Mouse (Mus musculus) CH12.LX (cell line): Measurements from ENCODE around the gene Foxk1. TPM values are rescaled to one million over a fixed set of nuclear protein-coding genes. Genes with fewer than 3 reads are reported as not detected.

Experiments used
- DNase-seq: peaks from one replicate; pipeline ENCODE4 v3.0.0-alpha.2; 2013; ENCODE audit errors: extremely low read depth
- H3K27ac ChIP-seq: 2 replicates; pipeline ENCODE4 v1.5.1; 2012; ENCODE audit warnings: low read depth, mild to moderate bottlenecking, control low read depth, moderate library complexity; ENCODE audit not compliant: insufficient read depth
- H3K27me3 ChIP-seq: replicated peaks from 2 replicates; pipeline ENCODE3; 2012; ENCODE audit warnings: inconsistent platforms
- H3K36me3 ChIP-seq, 2 experiments: replicated peaks in 1 of 2; 2 replicates each; pipeline versions ENCODE3 to v1.6.1; 2012; ENCODE audit warnings: inconsistent platforms in 1 of 2, low read length in 1 of 2, mild to moderate bottlenecking in 1 of 2, mixed read lengths in 1 of 2, moderate library complexity in 1 of 2; ENCODE audit not compliant: control insufficient read depth in 1 of 2, insufficient read depth in 1 of 2
- H3K4me1 ChIP-seq, 2 experiments: 2 replicates each; pipeline ENCODE4 v1.6.1; 2012; ENCODE audit warnings: inconsistent platforms in 1 of 2, moderate library complexity in 1 of 2; ENCODE audit not compliant: insufficient read depth in 2 of 2, control insufficient read depth in 1 of 2
- H3K4me2 ChIP-seq: 2 replicates; pipeline ENCODE4 v1.6.1; 2012; ENCODE audit warnings: low read depth, mild to moderate bottlenecking, control low read depth; ENCODE audit not compliant: poor library complexity, insufficient read depth, severe bottlenecking
- H3K4me3 ChIP-seq, 3 experiments: fragments of 150-350 bp in 1 of 3; sonication (generic) in 1 of 3; replicated peaks in 1 of 3; 2 replicates each; pipeline versions ENCODE3 to v1.5.1; 2011 to 2012; ENCODE audit warnings: low read depth in 2 of 3, low read length in 2 of 3, mild to moderate bottlenecking in 2 of 3, moderate library complexity in 2 of 3, control low read depth in 1 of 3, improper control_type of control experiment in 1 of 3, inconsistent platforms in 1 of 3, mixed read lengths in 1 of 3; ENCODE audit not compliant: poor library complexity in 1 of 3
- H3K79me2 ChIP-seq: replicated peaks from 2 replicates; pipeline ENCODE4 v1.6.1; 2012; ENCODE audit warnings: mild to moderate bottlenecking, moderate library complexity; ENCODE audit not compliant: control insufficient read depth, poor library complexity, insufficient read depth, severe bottlenecking; ENCODE audit errors: extremely low read depth
- H3K9ac ChIP-seq: 2 replicates; pipeline ENCODE4 v1.6.1; 2012; ENCODE audit warnings: low read depth, mild to moderate bottlenecking, control low read depth, moderate library complexity; ENCODE audit not compliant: insufficient read depth
- H3K9me3 ChIP-seq: replicated peaks from 2 replicates; pipeline ENCODE3; 2012; ENCODE audit warnings: low read length, inconsistent platforms, mixed read lengths
- CHD1 ChIP-seq: IDR thresholded peaks from 2 replicates; pipeline ENCODE4 v1.6.1; 2012; ENCODE audit warnings: low read depth, low read length, improper control_type of control experiment, inconsistent platforms
- CTCF ChIP-seq, 2 experiments: IDR thresholded peaks in 1 of 2; conservative IDR thresholded peaks in 1 of 2; 2 replicates each; pipeline ENCODE4 v1.5.1; 2011 to 2012; ENCODE audit warnings: low read depth in 2 of 2, low read length in 2 of 2, improper control_type of control experiment in 1 of 2, inconsistent platforms in 1 of 2, mild to moderate bottlenecking in 1 of 2, moderate library complexity in 1 of 2
- E2F4 ChIP-seq: IDR thresholded peaks from 2 replicates; pipeline ENCODE4 v1.6.1; 2011; ENCODE audit warnings: low read depth, low read length, improper control_type of control experiment; ENCODE audit not compliant: insufficient replicate concordance
- ETS1 ChIP-seq: conservative IDR thresholded peaks from 2 replicates; pipeline ENCODE4 v1.6.1; 2012; ENCODE audit warnings: low read depth, mild to moderate bottlenecking, inconsistent platforms, low read length, improper control_type of control experiment, moderate library complexity
- GABPA ChIP-seq: IDR thresholded peaks from 2 replicates; pipeline ENCODE4 v1.6.1; 2012; ENCODE audit warnings: low read depth, low read length, improper control_type of control experiment, inconsistent platforms; ENCODE audit not compliant: insufficient replicate concordance
- HCFC1 ChIP-seq: IDR thresholded peaks from 2 replicates; pipeline ENCODE4 v1.6.1; 2012; ENCODE audit warnings: low read depth, mild to moderate bottlenecking, inconsistent platforms, low read length, improper control_type of control experiment
- KAT2A ChIP-seq: IDR thresholded peaks from 2 replicates; pipeline ENCODE4 v1.6.1; 2012; ENCODE audit warnings: low read length, improper control_type of control experiment, inconsistent platforms; ENCODE audit not compliant: insufficient replicate concordance
- MAFK ChIP-seq: IDR thresholded peaks from 2 replicates; pipeline ENCODE4 v1.6.1; 2011; ENCODE audit warnings: low read length, improper control_type of control experiment; ENCODE audit not compliant: insufficient replicate concordance
- MEF2A ChIP-seq: IDR thresholded peaks from 2 replicates; pipeline ENCODE4 v1.6.1; 2014; ENCODE audit warnings: low read depth, mild to moderate bottlenecking, inconsistent platforms, low read length, improper control_type of control experiment, borderline replicate concordance
- MXI1 ChIP-seq: IDR thresholded peaks from 2 replicates; pipeline ENCODE4 v1.6.1; 2011; ENCODE audit warnings: mild to moderate bottlenecking, low read depth, low read length, improper control_type of control experiment
- MYC ChIP-seq: IDR thresholded peaks from 2 replicates; pipeline ENCODE4 v1.6.1; 2011; ENCODE audit warnings: low read depth, mild to moderate bottlenecking, improper control_type of control experiment, low read length
- NELFE ChIP-seq: IDR thresholded peaks from 2 replicates; pipeline ENCODE4 v1.6.1; 2011; ENCODE audit warnings: low read depth, low read length, improper control_type of control experiment
- NRF1 ChIP-seq: IDR thresholded peaks from 2 replicates; pipeline ENCODE4 v1.6.1; 2014; ENCODE audit warnings: low read depth, mild to moderate bottlenecking, inconsistent platforms, low read length, improper control_type of control experiment, moderate library complexity
- PAX5 ChIP-seq: IDR thresholded peaks from 2 replicates; pipeline ENCODE4 v1.6.1; 2012; ENCODE audit warnings: low read length, inconsistent platforms, mixed read lengths
- RAD21 ChIP-seq: IDR thresholded peaks from 2 replicates; pipeline ENCODE4 v1.6.1; 2011; ENCODE audit warnings: low read depth, mild to moderate bottlenecking, low read length, improper control_type of control experiment, moderate library complexity
- RCOR1 ChIP-seq: conservative IDR thresholded peaks from 2 replicates; pipeline ENCODE4 v1.6.1; 2012; ENCODE audit warnings: low read depth, mild to moderate bottlenecking, inconsistent platforms, low read length, improper control_type of control experiment
- TCF12 ChIP-seq: IDR thresholded peaks from 2 replicates; pipeline ENCODE4 v1.6.1; 2014; ENCODE audit warnings: low read depth, mild to moderate bottlenecking, inconsistent platforms, low read length, improper control_type of control experiment
- UBTF ChIP-seq: IDR thresholded peaks from 2 replicates; pipeline ENCODE4 v1.6.1; 2012; ENCODE audit warnings: low read depth, mild to moderate bottlenecking, inconsistent platforms, low read length, improper control_type of control experiment, moderate library complexity
- USF2 ChIP-seq: conservative IDR thresholded peaks from 2 replicates; pipeline ENCODE4 v1.6.1; 2011; ENCODE audit warnings: low read depth, low read length, improper control_type of control experiment
- ZC3H11A ChIP-seq: IDR thresholded peaks from 2 replicates; pipeline ENCODE4 v1.6.1; 2012; ENCODE audit warnings: low read depth, mild to moderate bottlenecking, inconsistent platforms, low read length, improper control_type of control experiment
- ZMIZ1 ChIP-seq: IDR thresholded peaks from 2 replicates; pipeline ENCODE4 v1.6.1; 2012; ENCODE audit warnings: low read depth, mild to moderate bottlenecking, inconsistent platforms, low read length, improper control_type of control experiment
- dilution Hi-C: fragments of 300-500 bp; cut with MboI; formaldehyde crosslinking; loops from 2 replicates; pipeline ENCODE4 v1.14.3; 2020; ENCODE audit warnings: low sequenced_read_pairs; ENCODE audit not compliant: extremely low pct_unique_long_range_greater_than_20kb, extremely low pct_ligation_motif_present
- in situ Hi-C: fragments of 300-500 bp; cut with MboI; formaldehyde crosslinking; loops from 3 replicates; pipeline ENCODE4 v1.14.3; 2019; ENCODE audit warnings: low sequenced_read_pairs, low pct_ligation_motif_present, low pct_unique_long_range_greater_than_20kb, mixed read lengths
- polyA plus RNA-seq: library from polyadenylated mRNA; unstranded; fragments of >175 nt; gene quantifications from 2 replicates; pipeline ENCODE4 v1.2.1, GENCODE M21; 2012; ENCODE audit warnings: low read depth; ENCODE audit not compliant: insufficient read length
- total RNA-seq, 2 experiments: library from RNA; depleted of rRNA; stranded (reverse); fragments of 300-350 nt in 1 of 2; fragments of >200 nt in 1 of 2; gene quantifications; 2 replicates each; pipeline ENCODE4 v1.2.3; 2012 to 2014

Foxk1 gene
- total and polyA plus RNA-seq, 3 experiments: 5.3 to 23.4 (median 11.3) TPM

GRCm38 (mm10) chr5:142431811-142432434, 30.6 kb downstream of the Foxk1 start:
- DNase-seq: no peak
- TF ChIP-seq PAX5 (no peak), UBTF (no peak)
- in situ Hi-C loops (no loop called here), dilution Hi-C loops (no loop called here)
- H3K4me1 ChIP-seq: peaks cover 8 to 45% of the 10 kb centered on the region in 2 experiments
- H3K27ac ChIP-seq: no peak overlapping the region
- H3K36me3 ChIP-seq: peaks cover 19 to 88% of the 10 kb centered on the region in 2 experiments
- H3K27me3 ChIP-seq: no peaks in the 10 kb centered on the region
- H3K4me2 ChIP-seq: no peak overlapping the region
- H3K4me3 ChIP-seq: no peak overlapping the region
- H3K9ac ChIP-seq: no peak overlapping the region
- peaks cover 4% of the 10 kb centered on the region for H3K9me3 ChIP-seq
- peaks cover 3% of the 10 kb centered on the region; the same call in 1 of the 2 replicates for H3K79me2 ChIP-seq

- Histone ChIP-seq H3K36me3 (peaks cover 17 to 86% of the 10 kb centered on the region in 2 experiments), H3K27ac (no peak overlapping the region), H3K27me3 (no peaks in the 10 kb centered on the region), H3K79me2 (peaks cover 3% of the 10 kb centered on the region; the same call in 1 of the 2 replicates), H3K9ac (no peak overlapping the region), H3K4me1 (peaks cover 8 to 37% of the 10 kb centered on the region in 2 experiments), H3K4me2 (no peak overlapping the region), H3K4me3 (no peak overlapping the region), H3K9me3 (peaks cover 4% of the 10 kb centered on the region)
- TF ChIP-seq RAD21 (no peak), ZC3H11A (no peak), ETS1 (no peak), NRF1 (no peak), NELFE (no peak), HCFC1 (no peak), KAT2A (no peak), E2F4 (no peak), MYC (no peak), RCOR1 (no peak), USF2 (no peak), CHD1 (no peak), MEF2A (no peak), CTCF (conservative IDR thresholded peaks at IDR 0.05 in 1 of 2, IDR thresholded peaks at IDR 0.05 in 1 of 2; ENCODE audit: low read depth in 2 of 2, low read length in 2 of 2) (no peak), ZMIZ1 (no peak), MAFK (no peak), TCF12 (no peak), UBTF (no peak), MXI1 (no peak), GABPA (no peak)
- in situ Hi-C loops (no loop called here), dilution Hi-C loops (no loop called here)
- DNase-seq: no peak
Observed at GRCm38 (mm10) chr5:142432695-142433094, 31.4 kb downstream of the Foxk1 start.
